In genomic region chr13:99223917-99224316, GRCm38 (mm10) we compare ENCODE assay signal across 19 mouse cellular contexts. TPM values are rescaled to one million over a fixed set of nuclear protein-coding genes. Genes with fewer than 3 reads are reported as not detected.
DNase-seq lines count a peak whose midpoint lies in the region; TF ChIP-seq lines count a peak whose summit lies in the region.
"Had no signal": no experiment of that assay in that cellular context is flagged by ENCODE, and none has a peak within 500 bp of the region (broad histone marks: within the 10 kb centered on the region; RNA-seq: fewer than 3 reads in every experiment).

No protein-coding gene starts in this region.

- peaks cover 22% of the 10 kb centered on the region for H3K36me3 ChIP-seq in heart, adult 2 months (ENCODE audit: control insufficient read depth, insufficient read depth, low read length)
- H3K36me3 ChIP-seq: embryonic facial prominence, embryonic 13.5 days; embryonic facial prominence, embryonic 15.5 days; forebrain, embryonic 10.5 days; forebrain, embryonic 12.5 days; G1E had no signal

- H3K27ac ChIP-seq in gastrocnemius, adult 2 months: peak overlapping the region; percentile 43
- H3K27ac ChIP-seq in heart, adult 2 months: peak overlapping the region; percentile 43
- H3K27ac ChIP-seq in brown adipose tissue, adult 24 weeks (replicated peaks; ENCODE audit: low read depth, low read length): peak overlapping the region; percentile 54
- H3K27ac ChIP-seq: embryonic facial prominence, embryonic 13.5 days; embryonic facial prominence, embryonic 15.5 days; forebrain, embryonic 12.5 days had no signal

- no peak overlapping the region for H3K9ac ChIP-seq in heart, adult 2 months (ENCODE audit: low read depth, low read length)
- H3K9ac ChIP-seq: embryonic facial prominence, embryonic 13.5 days; embryonic facial prominence, embryonic 15.5 days; forebrain, embryonic 12.5 days had no signal

- no peaks in the 10 kb centered on the region for H3K79me2 ChIP-seq in heart, adult 2 months (replicated peaks; ENCODE audit: control insufficient read depth, insufficient read depth, low read length)

- no peak for TF ChIP-seq CTCF in gastrocnemius, adult 2 months (IDR thresholded peaks at IDR 0.05)
- no peak for TF ChIP-seq CTCF in heart, adult 2 months (IDR thresholded peaks at IDR 0.05)

- DNase-seq in gastrocnemius, adult 2 months: no peak
- no peak for DNase-seq in gastrocnemius, adult 8-10 months (ENCODE audit: low spot score in 2 of 2)
- no peak for DNase-seq in heart, adult 2 months
- no peak for DNase-seq in heart, adult 8-10 months (ENCODE audit: low spot score)
- DNase-seq: adrenal gland, adult 8-10 months; adrenal gland, postnatal 14 days; adrenal gland, postnatal 36 days; B cell, adult 2 months; embryo, embryonic 11 days had no signal

- WGBS in heart, adult 2 months: 82% methylated on average over 8 of the region's 8 CpGs

- H3K27me3 ChIP-seq in heart, adult 2 months (ENCODE audit: control insufficient read depth, insufficient read depth, low read length): no peaks in the 10 kb centered on the region
- H3K27me3 ChIP-seq: embryonic facial prominence, embryonic 13.5 days; embryonic facial prominence, embryonic 15.5 days; forebrain, embryonic 12.5 days; Patski had no signal

- no peak for TF ChIP-seq POLR2A in heart, adult 2 months (IDR thresholded peaks at IDR 0.05; ENCODE audit: insufficient read depth, low read depth, low read length)

- intact Hi-C loops in gastrocnemius, adult 2 months (cut with DNase I): no loop called here
- intact Hi-C loops in heart, adult 2 months (cut with DNase I): no loop called here

- peaks cover 22% of the 10 kb centered on the region for H3K4me1 ChIP-seq in heart, adult 2 months (ENCODE audit: control insufficient read depth, insufficient read depth, low read length)
- H3K4me1 ChIP-seq in brown adipose tissue, adult 24 weeks (ENCODE audit: control insufficient read depth, insufficient read depth, insufficient read length, low read length): peaks cover 35% of the 10 kb centered on the region
- H3K4me1 ChIP-seq: embryonic facial prominence, embryonic 13.5 days; forebrain, embryonic 12.5 days had no signal

- no peak for TF ChIP-seq EP300 in heart, adult 2 months (IDR thresholded peaks at IDR 0.05; ENCODE audit: insufficient read depth, low read depth, low read length)

- no peak overlapping the region for H3K4me3 ChIP-seq in gastrocnemius, adult 2 months
- no peak overlapping the region for H3K4me3 ChIP-seq in heart, adult 2 months
- H3K4me3 ChIP-seq in brown adipose tissue, adult 24 weeks (ENCODE audit: insufficient read depth, low read depth, low read length): no peak overlapping the region
- H3K4me3 ChIP-seq: embryonic facial prominence, embryonic 13.5 days; embryonic facial prominence, embryonic 15.5 days; erythroblast, embryonic 14.5 days; forebrain, embryonic 10.5 days; forebrain, embryonic 12.5 days had no signal

RNA-seq across cellular contexts. Expression of gene Zfp366, which starts 39.3 kb away (rescaled TPM):
- total RNA-seq in gastrocnemius, adult 2 months (2021): 1 to 10 TPM; 3.1 to 7.8 TPM
- 1 to 10 TPM; 2.2 to 3.6 (median 2.8) TPM for total RNA-seq in gastrocnemius, adult 8-10 months (2022)
- 10 to 100 TPM in 1 of 2 experiments, 1 to 10 TPM in 1; 9.7 to 14.4 TPM for total RNA-seq in heart, adult 2 months (2021)
- polyA plus RNA-seq in heart, adult 2 months (2012; rRNA removed): 5.0 and 7.8 TPM in 2 replicates
- total RNA-seq in heart, adult 8-10 months (2022): 10 to 100 TPM in 2 of 4 experiments, 1 to 10 TPM in 2; 7.9 to 12.2 (median 9.7) TPM
- polyA plus RNA-seq in brown adipose tissue, adult 24 weeks (2012; ENCODE audit: insufficient read depth, insufficient read length, missing spikeins): 2.8 and 6.6 TPM in 2 replicates
- total RNA-seq: CH12.LX had no signal
- polyA plus RNA-seq: activated CD4-positive, CD25-positive, alpha-beta regulatory T cell, adult 4 months; erythroblast, embryonic 14.5 days; G1E had no signal
